In the genomic region with DNA sequence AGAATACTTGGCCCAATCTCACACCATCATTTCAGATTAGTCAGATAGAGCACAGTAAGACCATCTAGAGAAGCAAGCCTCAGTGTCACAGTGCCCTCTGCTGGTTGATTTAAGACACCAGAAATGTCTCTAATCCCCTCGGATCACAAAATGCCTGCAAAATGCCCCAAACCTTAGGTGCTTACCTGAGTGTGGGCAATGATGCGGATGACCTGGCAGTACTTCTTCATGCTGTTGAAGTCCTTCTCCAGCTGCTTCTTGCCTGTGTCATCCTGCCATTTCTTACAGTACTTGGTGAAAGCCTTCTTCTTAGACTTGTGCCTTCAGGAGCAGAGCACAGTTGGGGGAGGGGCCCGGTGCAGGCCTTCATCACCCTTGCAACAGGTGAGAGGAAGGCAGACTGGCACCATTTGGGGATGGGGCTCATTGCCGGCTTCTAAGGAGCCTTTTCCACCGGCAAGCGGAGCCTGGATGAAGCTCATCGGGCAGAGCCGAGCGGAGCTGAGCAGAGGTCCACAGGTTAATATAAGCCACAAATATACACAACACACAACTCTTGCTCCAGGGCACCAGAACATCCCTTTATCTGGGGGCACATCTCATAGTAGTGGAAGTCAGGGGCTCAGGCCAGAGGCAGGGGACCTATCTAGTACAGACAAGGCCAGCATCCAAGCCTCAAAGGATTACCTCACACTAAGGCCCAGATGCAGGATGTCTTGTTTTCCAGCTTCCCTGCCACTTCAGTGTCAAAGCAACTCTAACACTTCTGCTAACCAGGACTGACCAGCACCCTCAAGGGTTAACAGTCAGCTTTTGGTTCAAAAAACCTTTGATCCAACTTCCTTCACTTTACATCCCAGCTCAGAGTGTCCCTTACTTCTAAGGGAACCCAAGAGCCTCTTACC, we compare ENCODE assay signal across 8 mouse cellular contexts. TPM values are rescaled to one million over a fixed set of nuclear protein-coding genes. Genes with fewer than 3 reads are reported as not detected.
DNase-seq lines count a peak whose midpoint lies in the region; ATAC-seq and TF ChIP-seq lines count a peak whose summit lies in the region.

No protein-coding gene starts in this region.

- TF ChIP-seq CTCF in lung, adult 2 months (IDR thresholded peaks at IDR 0.05; ENCODE audit: insufficient read depth, low read length): no peak

- H3K36me3 ChIP-seq in lung, embryonic 15.5 days: peaks cover 56% of the 10 kb centered on the region
- peaks cover 48% of the 10 kb centered on the region for H3K36me3 ChIP-seq in forebrain, embryonic 15.5 days
- H3K36me3 ChIP-seq in limb, embryonic 12.5 days: peaks cover 63% of the 10 kb centered on the region
- H3K36me3 ChIP-seq in neural tube, embryonic 12.5 days: peaks cover 57% of the 10 kb centered on the region

- ATAC-seq in lung, embryonic 15.5 days (ENCODE audit: borderline replicate concordance, extremely low read depth, low FRiP score, low TSS enrichment): no peak
- ATAC-seq in forebrain, embryonic 15.5 days (replicated peaks): no peak
- ATAC-seq in limb, embryonic 12.5 days (ENCODE audit: insufficient number of reproducible peaks, insufficient read depth, low FRiP score, low TSS enrichment, low read depth): no peak
- no peak for ATAC-seq in neural tube, embryonic 12.5 days (ENCODE audit: low FRiP score, low read depth)

- no peaks in the 10 kb centered on the region for H3K27me3 ChIP-seq in lung, embryonic 15.5 days
- no peaks in the 10 kb centered on the region for H3K27me3 ChIP-seq in forebrain, embryonic 15.5 days
- no peaks in the 10 kb centered on the region for H3K27me3 ChIP-seq in limb, embryonic 12.5 days
- no peaks in the 10 kb centered on the region for H3K27me3 ChIP-seq in neural tube, embryonic 12.5 days (replicated peaks)

- H3K9me3 ChIP-seq in lung, embryonic 15.5 days: no peaks in the 10 kb centered on the region
- no peaks in the 10 kb centered on the region for H3K9me3 ChIP-seq in forebrain, embryonic 15.5 days
- H3K9me3 ChIP-seq in limb, embryonic 12.5 days: no peaks in the 10 kb centered on the region
- H3K9me3 ChIP-seq in neural tube, embryonic 12.5 days: no peaks in the 10 kb centered on the region

- 48% methylated on average over 9 of the region's 9 CpGs for WGBS in lung, embryonic 15.5 days
- 51% methylated on average over 9 of the region's 9 CpGs for WGBS in lung, adult 2 months
- WGBS in forebrain, embryonic 15.5 days: 58% methylated on average over 9 of the region's 9 CpGs
- 57% methylated on average over 9 of the region's 9 CpGs for WGBS in limb, embryonic 12.5 days
- WGBS in neural tube, embryonic 12.5 days: 67% methylated on average over 9 of the region's 9 CpGs

- H3K4me2 ChIP-seq in lung, embryonic 15.5 days: peak overlapping the region; percentile 77
- peak overlapping the region; percentile 81 for H3K4me2 ChIP-seq in forebrain, embryonic 15.5 days (replicated peaks)
- peak overlapping the region; percentile 89 for H3K4me2 ChIP-seq in limb, embryonic 12.5 days
- H3K4me2 ChIP-seq in neural tube, embryonic 12.5 days (replicated peaks): peak overlapping the region; percentile 75

- TF ChIP-seq POLR2A in lung, adult 2 months (IDR thresholded peaks at IDR 0.05; ENCODE audit: borderline replicate concordance, extremely low read depth, low read depth, low read length): no peak

- no peak for DNase-seq in lung, adult 2 months
- DNase-seq in adipocyte (ENCODE audit: low spot score): peak; percentile 50
- DNase-seq in testis, postnatal 10 days (ENCODE audit: low spot score): no peak
- no peak for DNase-seq in adrenal gland, adult 8-10 months

- peak overlapping the region; percentile 82; the same call in 1 of the 2 replicates for H3K27ac ChIP-seq in lung, embryonic 15.5 days
- H3K27ac ChIP-seq in forebrain, embryonic 15.5 days (replicated peaks): 0 out of 2 replicates have a peak overlapping the region, but pooled peaks have one; percentile 1
- H3K27ac ChIP-seq in limb, embryonic 12.5 days: 0 out of 2 replicates have a peak overlapping the region, but pooled peaks have one; percentile 17
- no peak overlapping the region for H3K27ac ChIP-seq in neural tube, embryonic 12.5 days

- peak overlapping the region; percentile 75 for H3K9ac ChIP-seq in lung, embryonic 15.5 days
- peak overlapping the region; percentile 95 for H3K9ac ChIP-seq in forebrain, embryonic 15.5 days (replicated peaks)
- peak overlapping the region; percentile 94 for H3K9ac ChIP-seq in limb, embryonic 12.5 days (replicated peaks)
- peak overlapping the region; percentile 89 for H3K9ac ChIP-seq in neural tube, embryonic 12.5 days

- H3K4me3 ChIP-seq in lung, embryonic 15.5 days: peak overlapping the region; percentile 68
- no peak overlapping the region for H3K4me3 ChIP-seq in lung, adult 2 months (replicated peaks; ENCODE audit: extremely low read depth, low read depth, low read length)
- H3K4me3 ChIP-seq in forebrain, embryonic 15.5 days: peak overlapping the region; percentile 91
- peak overlapping the region; percentile 82 for H3K4me3 ChIP-seq in limb, embryonic 12.5 days (replicated peaks)
- H3K4me3 ChIP-seq in neural tube, embryonic 12.5 days: peak overlapping the region; percentile 18

- H3K4me1 ChIP-seq in lung, embryonic 15.5 days: peaks cover 33% of the 10 kb centered on the region
- H3K4me1 ChIP-seq in lung, adult 2 months (ENCODE audit: control insufficient read depth, insufficient read depth, low read length): peaks cover 8% of the 10 kb centered on the region
- peaks cover 27% of the 10 kb centered on the region for H3K4me1 ChIP-seq in forebrain, embryonic 15.5 days
- peaks cover 31% of the 10 kb centered on the region for H3K4me1 ChIP-seq in limb, embryonic 12.5 days (replicated peaks)
- peaks cover 20% of the 10 kb centered on the region for H3K4me1 ChIP-seq in neural tube, embryonic 12.5 days

RNA-seq across cellular contexts. Expression of a gene that starts 10.2 kb away (rescaled TPM):
- polyA plus RNA-seq in lung, embryonic 15.5 days (2015; fragmentation: Nextera tagmentation; extraction: Ambion mirVana): 18.8 and 20.6 TPM in 2 replicates
- polyA plus RNA-seq in lung, adult 2 months (2012; rRNA removed): 44.1 and 50.9 TPM in 2 replicates
- polyA plus RNA-seq in forebrain, embryonic 15.5 days (2015; fragmentation: Nextera tagmentation; extraction: Ambion mirVana): 40.1 and 44.5 TPM in 2 replicates
- 3.9 and 4.1 TPM in 2 replicates for polyA plus RNA-seq in limb, embryonic 12.5 days (2016; fragmentation: Nextera tagmentation; extraction: Ambion mirVana)
- polyA plus RNA-seq in neural tube, embryonic 12.5 days (2016; fragmentation: Nextera tagmentation; extraction: Ambion mirVana): 15.8 and 19.6 TPM in 2 replicates
- total RNA-seq in adrenal gland, adult 8-10 months (2022): 10 to 100 TPM; 32.7 to 65.7 (median 48.7) TPM

RNA-seq across cellular contexts. Expression of a gene that starts 10.7 kb away (rescaled TPM):
- 1,053 and 1,095 TPM in 2 replicates for polyA plus RNA-seq in lung, embryonic 15.5 days (2015; fragmentation: Nextera tagmentation; extraction: Ambion mirVana)
- 369 and 428 TPM in 2 replicates for polyA plus RNA-seq in lung, adult 2 months (2012; rRNA removed)
- polyA plus RNA-seq in forebrain, embryonic 15.5 days (2015; fragmentation: Nextera tagmentation; extraction: Ambion mirVana): 641 and 670 TPM in 2 replicates
- 981 and 1,001 TPM in 2 replicates for polyA plus RNA-seq in limb, embryonic 12.5 days (2016; fragmentation: Nextera tagmentation; extraction: Ambion mirVana)
- 652 and 670 TPM in 2 replicates for polyA plus RNA-seq in neural tube, embryonic 12.5 days (2016; fragmentation: Nextera tagmentation; extraction: Ambion mirVana)
- total RNA-seq in adrenal gland, adult 8-10 months (2022): 100 to 1,000 TPM; 541 to 649 (median 631) TPM

RNA-seq across cellular contexts. Expression of a gene that starts 52.0 kb away (rescaled TPM):
- polyA plus RNA-seq in lung, embryonic 15.5 days (2015; fragmentation: Nextera tagmentation; extraction: Ambion mirVana): 33.0 and 34.6 TPM in 2 replicates
- polyA plus RNA-seq in lung, adult 2 months (2012; rRNA removed): 19.1 and 23.5 TPM in 2 replicates
- polyA plus RNA-seq in forebrain, embryonic 15.5 days (2015; fragmentation: Nextera tagmentation; extraction: Ambion mirVana): 41.1 and 45.0 TPM in 2 replicates
- polyA plus RNA-seq in limb, embryonic 12.5 days (2016; fragmentation: Nextera tagmentation; extraction: Ambion mirVana): 49.2 and 49.3 TPM in 2 replicates
- 41.6 and 42.4 TPM in 2 replicates for polyA plus RNA-seq in neural tube, embryonic 12.5 days (2016; fragmentation: Nextera tagmentation; extraction: Ambion mirVana)
- total RNA-seq in adrenal gland, adult 8-10 months (2022): 10 to 100 TPM; 16.2 to 31.8 (median 26.8) TPM
